27 mouse cellular contexts compared by ENCODE assay signal in genomic region chr7:46313486-46313885, GRCm38 (mm10).
DNase-seq lines count a peak whose midpoint lies in the region; ATAC-seq and TF ChIP-seq lines count a peak whose summit lies in the region.
"Had no signal": no experiment of that assay in that cellular context is flagged by ENCODE, and none has a peak within 500 bp of the region (broad histone marks: within the 10 kb centered on the region; RNA-seq: fewer than 3 reads in every experiment).

No protein-coding gene starts in this region.

- WGBS in olfactory bulb, adult 2 months, result 54% methylated on average over 6 of the region's 6 CpGs
- 37% methylated on average over 6 of the region's 6 CpGs for WGBS in midbrain, embryonic 11.5 days

- TF ChIP-seq CTCF in olfactory bulb, adult 2 months (IDR thresholded peaks at IDR 0.05; ENCODE audit: insufficient read depth, low read depth, low read length), result no peak

- no peak overlapping the region for H3K9ac ChIP-seq in midbrain, embryonic 11.5 days (ENCODE audit: low read length)
- H3K9ac ChIP-seq: forebrain, postnatal 0 days; hindbrain, embryonic 13.5 days; liver, postnatal 0 days had no signal

- no peak overlapping the region for H3K4me3 ChIP-seq in olfactory bulb, adult 2 months (ENCODE audit: insufficient read depth, low read depth, low read length)
- H3K4me3 ChIP-seq in midbrain, embryonic 11.5 days (ENCODE audit: low read depth, low read length), result no peak overlapping the region
- H3K4me3 ChIP-seq: forebrain, embryonic 10.5 days; heart, adult 2 months; hindbrain, embryonic 13.5 days; layer of hippocampus, adult 2 months; midbrain, embryonic 10.5 days had no signal

- TF ChIP-seq POLR2A in olfactory bulb, adult 2 months (IDR thresholded peaks at IDR 0.05; ENCODE audit: insufficient read depth, low read depth, low read length), result no peak

- no peaks in the 10 kb centered on the region for H3K9me3 ChIP-seq in midbrain, embryonic 11.5 days (ENCODE audit: control insufficient read depth, low read length)
- H3K9me3 ChIP-seq: forebrain, embryonic 10.5 days; G1E; hindbrain, embryonic 13.5 days; midbrain, embryonic 10.5 days had no signal

- ATAC-seq in midbrain, embryonic 11.5 days (ENCODE audit: low FRiP score), result no peak
- ATAC-seq: forebrain, postnatal 0 days; inflammation-experienced regulatory T-cells, adult 6 months; liver, postnatal 0 days; lung, postnatal 0 days had no signal

- H3K36me3 ChIP-seq in midbrain, embryonic 11.5 days (ENCODE audit: control insufficient read depth, insufficient read depth, low read length), result no peaks in the 10 kb centered on the region
- H3K36me3 ChIP-seq: forebrain, embryonic 10.5 days; G1E; hindbrain, embryonic 13.5 days; midbrain, embryonic 10.5 days had no signal

- H3K4me2 ChIP-seq in midbrain, embryonic 11.5 days, result no peak overlapping the region
- H3K4me2 ChIP-seq: hindbrain, embryonic 13.5 days; liver, embryonic 11.5 days had no signal

- no peaks in the 10 kb centered on the region for H3K27me3 ChIP-seq in midbrain, embryonic 11.5 days (ENCODE audit: control insufficient read depth, insufficient read depth, low read length)
- H3K27me3 ChIP-seq: hindbrain, embryonic 13.5 days had no signal

- peak overlapping the region; percentile 27 for H3K27ac ChIP-seq in olfactory bulb, adult 2 months (ENCODE audit: insufficient read depth, low read depth, low read length)
- no peak overlapping the region for H3K27ac ChIP-seq in midbrain, embryonic 11.5 days (ENCODE audit: low read depth, low read length)
- H3K27ac ChIP-seq: forebrain, embryonic 10.5 days; heart, adult 2 months; hindbrain, embryonic 13.5 days; layer of hippocampus, adult 2 months; macrophage; midbrain, embryonic 10.5 days; stomach, postnatal 0 days had no signal

- peaks cover 14% of the 10 kb centered on the region for H3K4me1 ChIP-seq in olfactory bulb, adult 2 months (ENCODE audit: control insufficient read depth, insufficient read depth, low read length)
- H3K4me1 ChIP-seq in midbrain, embryonic 11.5 days (ENCODE audit: control insufficient read depth, insufficient read depth, low read length), result no peaks in the 10 kb centered on the region

- peak; percentile 22 for DNase-seq in adrenal gland, postnatal 14 days
- no peak for DNase-seq in adrenal gland, postnatal 4 days (ENCODE audit: low spot score in 2 of 2)
- DNase-seq in ZHBTc4 (ENCODE audit: low read depth, low spot score), result peak; percentile 55
- DNase-seq in embryo, embryonic 11.5 days (ENCODE audit: low read depth, low spot score), result peak; percentile 16
- DNase-seq in Muller cell, postnatal 12 days (ENCODE audit: inconsistent ontology term), result no peak
- no peak for DNase-seq in midbrain, embryonic 11.5 days (ENCODE audit: low spot score, missing footprints)
- DNase-seq: cerebellum, adult 11 months; cerebellum, adult 9-11 months; forebrain, postnatal 0 days; gastrocnemius, postnatal 36 days; heart, adult 2 months; kidney, adult 8-10 months; kidney, postnatal 14 days; liver, postnatal 0 days; thymus, adult 2 months; thymus, postnatal 4 days had no signal

Comparison
In these comparisons a context has a peak if more than half of its experiments do, and no peak if none do; other contexts are left out.
1. DNase-seq: peak in adrenal gland, postnatal 14 days (single experiment), ZHBTc4 (single experiment) and embryo, embryonic 11.5 days (single experiment); none in adrenal gland, postnatal 4 days (0 of 2), Muller cell, postnatal 12 days (single experiment) and midbrain, embryonic 11.5 days (single experiment).